Mouse (Mus musculus) liver, adult 2 months (tissue): Measurements from ENCODE around the gene Wdfy4.

Experiments
- CTCF ChIP-seq: fragments of 200-500 bp; IDR thresholded peaks from 2 replicates; pipeline ENCODE4 v1.5.1; 2011; ENCODE audit warnings: low read depth, low read length, control low read depth
- POLR2A ChIP-seq: fragments of 200-500 bp; IDR thresholded peaks from 2 replicates; pipeline ENCODE4 v1.6.1; 2011; ENCODE audit warnings: low read length, control low read depth; ENCODE audit not compliant: insufficient read depth; ENCODE audit errors: extremely low read depth

GRCm38 (mm10) chr14:33190646-33191045 lies 5.3 kb upstream of the Wdfy4 start:
- no peak for TF ChIP-seq POLR2A
- TF ChIP-seq CTCF = no peak
